Mouse (Mus musculus) lung, postnatal 25 days (tissue): ENCODE measurements at regions not wholly inside any gene's neighbourhood (a gene's known extent, or its start where the extent isn't known, plus 50 kb on each side); places are given as distances from the start of the nearest gene placed in this dataset.

Source experiments
- DNase-seq: peaks from one replicate; pipeline ENCODE4 v3.0.0; 2022; ENCODE audit warnings: low spot score

DNA sequence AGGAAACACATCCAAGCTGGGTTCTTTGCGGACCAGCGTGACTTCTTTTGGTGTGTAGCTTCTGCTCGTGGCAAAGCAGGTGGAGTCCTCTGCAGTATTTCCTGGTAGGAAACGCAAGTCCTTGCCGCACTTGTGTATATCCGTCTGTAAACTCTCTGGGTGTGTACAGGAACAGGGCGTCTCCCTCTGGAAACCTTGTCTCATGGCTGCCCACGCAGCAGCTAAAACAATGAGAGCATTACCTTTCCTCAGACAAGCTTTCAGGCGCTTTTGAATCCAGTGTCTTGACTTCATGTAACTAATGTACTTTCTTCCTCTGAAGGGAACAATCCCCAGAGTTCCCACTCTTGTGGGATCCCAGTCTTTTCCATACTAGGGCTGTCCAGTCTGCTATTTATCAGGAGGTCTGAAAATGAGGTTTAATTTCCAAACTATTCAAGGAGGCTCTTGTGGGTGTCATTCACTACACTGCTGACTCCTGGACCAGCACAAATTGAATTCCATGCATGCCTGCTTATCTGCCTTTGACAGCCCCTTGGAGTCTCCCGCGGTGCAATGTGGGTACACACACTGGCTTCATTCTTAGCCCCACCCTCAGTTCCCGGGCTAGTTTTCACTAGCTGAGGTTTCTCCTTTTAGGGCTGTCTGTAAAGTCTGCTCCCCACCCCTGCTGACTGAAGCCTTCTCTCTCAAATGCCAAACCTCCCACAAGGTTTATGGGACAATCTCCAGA, 161.6 kb upstream of the Anxa10 start:
- peak; percentile 21 for DNase-seq

- no peak for DNase-seq
Measured at GRCm38 (mm10) chr8:62250551-62250950, 127.6 kb upstream of the Anxa10 start.
